Mouse (Mus musculus): ENCODE results near the gene Polr2l.
A peak's percentile ranks its signal among the peaks of the same experiment; 100 is the strongest.

Gene Polr2l

DNA sequence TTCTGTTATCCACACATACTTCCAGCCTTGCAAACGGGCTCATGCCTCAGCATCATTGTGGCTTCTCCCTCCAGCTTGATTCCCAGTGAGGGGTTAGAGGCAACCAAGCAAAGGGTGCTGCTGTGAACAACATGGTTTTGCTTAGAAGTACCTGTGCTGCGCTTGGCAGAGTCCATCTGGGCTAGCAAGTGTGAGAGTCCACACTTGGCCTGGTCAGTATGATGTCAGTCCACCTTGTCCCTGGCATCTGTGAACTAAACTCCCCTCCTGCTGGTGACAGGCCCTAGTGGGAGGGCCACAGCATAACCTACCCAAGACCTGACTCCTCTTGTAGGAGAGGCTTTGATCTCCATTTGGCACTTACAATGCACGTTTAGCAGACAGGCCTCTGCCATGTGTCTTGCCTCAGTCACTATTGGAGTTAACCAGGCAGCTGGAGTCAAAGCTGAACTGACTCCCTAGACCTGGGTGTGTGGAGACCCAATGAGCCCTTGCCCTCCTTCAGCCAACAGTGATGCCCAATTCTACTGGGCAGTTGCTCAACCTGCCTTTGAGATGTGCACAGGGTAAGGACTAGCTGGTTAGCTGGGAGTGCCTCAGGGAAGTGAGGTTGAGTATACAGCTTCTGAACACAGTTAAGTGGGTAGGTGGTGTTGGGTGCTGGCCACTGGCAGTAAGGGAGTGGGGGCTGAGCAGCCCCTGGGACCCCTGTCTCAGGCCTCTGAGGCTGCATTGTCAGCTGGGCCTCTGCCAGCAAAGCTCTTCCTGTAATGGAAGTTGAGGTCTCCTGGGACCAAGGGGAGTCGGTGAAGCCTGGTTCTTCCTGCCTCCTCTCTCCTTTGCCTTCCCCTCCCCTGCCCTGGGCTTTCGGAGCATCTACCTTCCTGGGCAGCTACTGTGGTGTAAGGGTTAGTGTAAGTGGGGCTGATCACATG, 9.5 kb upstream of the Polr2l start:
- DNase-seq = no peak

DNA sequence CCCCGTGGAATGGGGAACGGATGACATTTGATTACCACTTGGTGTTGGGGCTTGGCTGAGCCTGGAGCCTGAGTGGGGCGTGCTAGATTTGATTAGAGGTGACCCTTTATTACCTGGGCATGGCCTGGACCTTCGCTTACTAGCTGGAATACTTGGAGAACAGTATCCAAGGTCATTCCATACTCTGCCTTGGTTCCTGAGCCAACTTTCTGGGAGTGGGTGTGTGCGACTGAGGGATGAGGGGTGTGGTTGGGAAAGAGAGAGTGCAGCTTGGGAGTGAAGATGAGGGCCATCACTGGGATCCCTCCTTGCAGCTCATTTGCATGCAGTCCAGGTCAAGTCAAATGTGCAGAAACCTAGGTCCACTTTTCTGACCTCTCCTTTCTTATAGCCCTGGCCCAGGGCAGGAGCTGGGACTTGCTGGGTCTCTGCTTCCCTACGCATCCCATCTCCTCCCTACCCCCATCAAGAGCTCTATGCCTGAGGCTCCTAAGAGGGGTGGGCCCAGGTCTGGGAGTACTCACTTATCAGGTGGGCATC, 8.3 kb upstream of the Polr2l start:
- no peak for DNase-seq

DNA sequence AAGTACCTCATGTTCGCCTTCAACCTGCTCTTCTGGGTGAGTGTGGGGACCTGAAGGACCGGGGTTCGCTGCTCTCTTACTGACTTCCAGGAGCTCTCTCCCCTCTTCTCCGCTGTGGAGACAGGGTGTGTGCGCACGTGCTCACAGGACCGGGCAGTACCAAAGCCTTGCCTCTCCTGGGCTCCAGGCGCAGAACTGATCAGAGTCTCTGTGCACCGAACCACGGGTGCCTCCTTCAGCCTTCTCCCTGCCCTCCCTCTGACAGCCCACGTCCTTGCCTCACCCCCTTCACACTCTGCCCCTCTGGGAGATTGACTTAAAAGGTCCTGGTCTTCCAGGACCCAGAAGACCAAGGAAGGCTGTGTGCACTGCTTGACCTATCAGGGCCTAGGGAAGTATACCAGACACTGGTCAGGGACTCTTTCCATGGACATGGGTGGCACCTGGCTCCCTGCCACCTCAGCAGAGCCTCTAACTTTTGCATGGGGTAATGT, 7.6 kb upstream of the Polr2l start:
- no peak for DNase-seq

DNA sequence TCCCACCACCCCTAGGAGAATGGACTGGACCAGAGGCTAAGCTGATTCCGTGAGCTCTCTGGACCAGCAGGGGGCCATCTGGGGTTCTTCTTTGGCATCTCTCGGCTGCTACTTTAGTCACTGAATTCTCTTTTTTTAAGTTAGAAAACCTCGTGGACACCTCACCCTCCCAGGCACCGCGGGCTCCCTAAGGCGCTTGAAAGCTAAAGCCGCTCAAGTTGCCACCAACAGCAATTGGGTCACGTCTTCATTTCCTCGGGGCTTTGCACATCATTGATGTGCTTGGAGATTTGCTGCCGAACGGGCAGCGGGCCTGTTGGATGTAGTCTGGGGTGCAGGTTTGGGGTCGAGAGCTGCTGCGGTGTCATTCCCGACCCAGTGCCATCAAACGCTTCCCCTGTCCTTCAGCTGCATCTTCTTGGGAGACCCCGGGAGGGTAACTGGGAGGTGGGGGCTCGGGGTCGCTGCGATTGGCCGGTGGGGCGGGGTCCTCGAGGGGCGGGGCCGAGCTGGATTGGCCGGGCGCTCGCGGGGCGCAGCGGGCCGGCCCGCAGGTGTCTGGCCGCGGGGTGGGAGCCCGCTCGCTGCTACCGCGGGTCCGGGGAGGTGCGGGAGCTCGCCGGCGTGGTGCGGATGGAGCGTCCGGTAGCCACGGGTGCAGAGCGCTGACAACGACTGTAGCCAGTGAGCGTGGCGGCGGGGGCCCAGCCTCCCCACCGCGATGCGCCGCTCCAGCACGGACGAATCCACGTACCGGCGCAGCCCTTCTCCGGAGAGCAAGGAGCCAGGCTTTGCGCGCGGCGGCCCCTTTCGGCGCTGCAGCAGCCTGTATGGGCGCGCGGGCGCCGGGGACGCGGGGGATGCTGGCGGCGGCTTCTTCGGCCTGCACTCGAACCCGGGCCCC, 6.8 kb upstream of the Polr2l start:
- DNase-seq = peak; percentile 85

DNA sequence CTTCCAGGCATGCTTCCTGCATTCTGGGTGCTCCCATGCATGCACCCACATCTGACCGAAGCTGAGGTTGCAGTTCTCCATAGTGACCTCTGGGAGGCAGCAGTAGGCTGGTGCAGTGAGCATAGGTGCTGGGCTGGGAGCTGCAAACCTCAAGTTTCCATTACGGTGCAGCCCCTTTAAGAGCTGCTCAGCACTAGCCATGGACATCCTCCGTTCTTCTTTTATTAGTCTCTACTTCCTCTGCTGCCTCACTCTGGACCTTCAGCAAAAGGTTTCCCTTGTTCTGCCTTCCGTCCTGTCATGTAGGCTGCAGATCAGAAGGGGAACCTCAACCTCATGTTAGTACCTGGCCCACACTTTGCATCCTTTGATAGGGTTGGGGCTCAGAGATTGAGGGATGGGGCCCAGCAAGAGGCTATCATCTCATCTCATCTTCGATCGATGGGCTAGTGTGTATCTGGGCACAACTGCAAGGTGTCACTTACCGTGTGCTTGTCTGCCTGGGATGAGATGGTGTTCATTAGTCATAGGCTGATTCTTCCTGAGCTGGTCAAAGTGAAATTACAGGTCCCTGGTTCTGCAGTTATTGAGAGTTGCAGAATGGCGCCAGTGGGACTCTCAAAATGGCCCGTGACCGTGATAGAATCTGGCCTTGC, 6.0 kb upstream of the Polr2l start:
- peak; percentile 80 for DNase-seq

DNA sequence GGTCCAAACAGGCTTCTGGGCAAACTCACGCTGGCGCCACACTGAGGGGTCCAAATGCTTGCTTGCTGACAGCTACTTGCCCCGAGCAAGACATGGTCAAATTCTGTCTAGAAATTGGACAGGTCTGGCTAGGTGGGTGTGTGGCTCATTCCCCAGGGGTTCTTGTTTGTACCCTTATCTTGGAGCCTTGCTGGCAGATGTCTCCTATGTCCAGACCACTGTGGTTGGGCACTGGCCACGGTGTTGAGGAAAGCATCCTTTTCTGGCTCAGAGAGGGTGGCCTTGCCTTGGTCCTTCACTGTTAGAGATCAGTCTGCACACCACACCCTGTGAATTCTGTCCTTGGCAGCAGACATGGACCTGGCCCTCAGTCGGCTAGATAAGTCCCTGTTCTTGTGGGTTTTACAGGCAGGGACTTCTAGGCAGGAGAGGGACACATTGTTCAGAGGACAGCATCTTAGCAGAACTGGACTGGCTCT, 3.4 kb upstream of the Polr2l start:
- DNase-seq = no peak

DNA sequence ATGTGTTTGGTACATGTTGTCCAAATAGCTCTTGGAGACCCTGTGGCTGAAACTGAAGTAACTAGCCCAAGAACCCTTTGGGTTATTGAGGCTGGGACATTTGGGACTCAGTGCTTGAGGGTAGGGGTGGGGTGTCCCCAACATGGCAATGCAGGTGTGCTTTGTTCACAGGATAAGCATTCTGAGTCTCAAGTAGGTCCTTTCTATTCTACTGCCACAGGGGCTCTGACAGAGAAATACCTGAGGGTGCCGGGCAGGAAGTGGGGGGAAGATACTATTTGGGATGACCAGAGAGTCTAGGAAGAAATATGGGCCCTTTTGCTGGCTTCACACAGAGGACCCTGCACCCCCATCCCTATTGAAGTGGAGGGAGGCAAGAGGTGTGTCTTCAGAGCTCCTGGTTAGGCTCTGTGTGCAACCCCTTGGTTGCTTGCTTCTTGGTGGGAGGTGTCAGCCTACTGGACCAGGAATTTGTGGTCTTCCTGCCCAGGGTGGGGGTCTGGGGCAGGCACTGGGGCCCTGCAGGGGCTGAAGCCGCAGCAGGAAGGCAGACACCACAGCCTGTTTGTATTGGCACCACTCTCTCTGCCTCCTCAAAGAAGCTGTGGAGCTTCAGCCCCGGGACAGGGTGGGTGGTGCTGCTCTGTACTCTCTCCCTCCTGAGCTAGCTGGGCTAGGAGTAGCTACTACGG, 2.8 kb upstream of the Polr2l start:
- DNase-seq = peak; percentile 46

DNA sequence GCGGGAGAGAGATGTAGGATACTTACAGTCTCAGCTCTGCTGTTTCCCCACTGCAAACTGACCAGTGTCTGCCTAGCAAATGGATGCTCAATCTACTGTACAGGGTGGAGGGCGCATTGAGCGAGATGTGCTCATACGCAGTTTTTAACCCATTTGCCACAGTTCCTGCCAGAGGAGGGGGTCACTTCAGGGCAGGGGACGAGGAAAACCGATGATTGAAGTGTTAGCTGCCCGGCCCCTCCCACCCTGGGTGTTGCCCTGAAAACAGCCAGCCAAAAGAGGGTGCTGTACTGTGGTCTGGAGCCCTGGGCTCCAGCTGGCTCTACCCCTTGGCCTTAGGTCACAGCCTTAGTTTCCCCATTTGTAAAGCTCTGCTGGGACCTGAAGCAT, 2.0 kb upstream of the Polr2l start:
- DNase-seq = peak; percentile 79

DNA sequence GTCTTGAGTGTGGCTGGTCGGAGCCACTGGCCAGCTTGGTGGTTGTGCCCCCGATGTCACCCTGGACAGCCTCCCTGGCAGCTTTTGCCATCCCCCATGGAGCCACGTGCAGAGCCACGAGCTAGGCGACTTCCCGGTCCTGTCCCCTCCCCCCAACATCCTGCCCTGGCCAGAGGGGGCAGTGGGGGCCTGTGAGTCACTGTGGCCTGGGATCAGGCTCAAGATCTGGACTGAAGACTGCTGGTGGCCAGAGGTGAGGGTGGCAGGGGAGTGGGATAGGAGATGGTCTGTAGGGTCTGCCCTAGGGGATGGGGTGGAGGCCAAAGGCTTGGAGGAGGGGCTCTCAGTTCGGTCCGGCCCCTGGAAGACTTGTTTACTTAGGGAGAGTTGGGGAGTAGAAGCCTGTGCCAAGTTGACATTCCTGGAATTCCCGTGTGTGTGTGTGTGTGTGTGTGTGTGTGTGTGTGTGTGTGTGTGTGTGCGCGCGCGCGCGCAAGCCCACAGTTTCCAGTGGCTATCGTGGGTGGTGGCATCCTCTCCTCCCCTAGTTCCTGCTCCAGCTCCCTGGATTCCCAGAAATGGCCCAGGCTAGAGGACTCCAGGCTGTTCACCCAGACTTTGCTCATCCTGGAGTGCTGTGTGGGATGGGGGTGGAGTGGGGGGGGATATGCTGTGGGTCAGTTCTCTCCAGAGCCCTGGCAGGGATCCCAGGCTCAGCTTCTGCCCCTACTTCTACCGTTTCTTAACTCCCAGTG, 1.5 kb upstream of the Polr2l start:
- peak; percentile 95 for DNase-seq

DNA sequence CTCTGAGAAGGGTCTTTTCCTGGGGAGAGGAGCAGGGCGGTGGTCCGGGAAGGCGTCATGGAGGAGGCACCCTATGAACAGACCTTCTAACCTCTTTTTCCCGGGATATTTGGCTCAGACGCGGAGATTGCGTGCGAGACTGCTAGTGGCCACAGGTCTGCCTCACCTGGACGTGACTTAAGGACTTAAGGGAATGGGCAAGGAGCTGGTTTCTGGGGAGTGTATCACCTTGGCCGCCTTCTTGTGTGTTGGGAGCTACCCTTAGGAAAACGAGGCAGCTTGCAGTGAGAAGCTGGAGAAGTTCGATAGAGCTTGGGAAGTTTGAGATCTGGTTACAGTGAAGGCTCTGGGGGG, 850 bp upstream of the Polr2l start:
- DNase-seq = no peak

DNA sequence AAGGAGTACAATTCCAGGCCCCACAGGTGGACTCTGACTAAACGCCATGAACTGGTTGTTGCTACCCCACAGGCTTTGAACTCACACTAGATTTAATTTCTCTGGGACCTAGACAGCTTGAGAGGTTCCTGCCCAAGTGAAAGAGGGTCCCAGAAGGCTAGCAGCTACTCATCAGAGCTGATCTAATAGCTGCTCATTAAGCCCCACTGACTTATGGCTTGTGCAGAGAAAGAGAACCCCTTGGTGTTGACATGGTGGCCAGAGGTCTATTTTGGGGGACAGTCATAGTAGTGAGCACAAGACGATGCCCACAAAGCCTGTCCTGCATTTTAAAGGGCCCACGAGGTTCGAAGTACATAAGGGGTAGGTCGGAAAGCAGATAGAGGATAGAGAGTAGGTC, 772 bp downstream of the Polr2l start:
- no peak for DNase-seq

DNA sequence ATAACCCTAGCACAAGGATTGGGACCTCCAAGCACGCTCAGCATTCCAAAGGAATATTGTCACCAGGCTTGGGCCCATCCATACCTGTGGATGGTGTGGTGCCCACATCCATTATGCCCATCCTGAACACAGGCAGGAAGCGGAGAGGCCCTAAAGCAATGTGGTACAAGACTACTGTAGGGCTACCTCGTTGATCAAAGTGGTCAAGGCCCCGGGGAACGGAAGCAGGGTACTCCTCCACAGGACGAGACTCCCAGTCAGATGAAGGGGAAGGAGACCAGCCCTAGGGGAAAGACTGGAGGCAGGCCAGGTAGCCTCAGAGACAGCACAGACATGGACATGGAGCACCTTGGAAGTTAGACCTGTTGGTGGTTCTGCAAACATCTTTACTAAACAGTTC, 2.2 kb downstream of the Polr2l start:
- no peak for DNase-seq

DNA sequence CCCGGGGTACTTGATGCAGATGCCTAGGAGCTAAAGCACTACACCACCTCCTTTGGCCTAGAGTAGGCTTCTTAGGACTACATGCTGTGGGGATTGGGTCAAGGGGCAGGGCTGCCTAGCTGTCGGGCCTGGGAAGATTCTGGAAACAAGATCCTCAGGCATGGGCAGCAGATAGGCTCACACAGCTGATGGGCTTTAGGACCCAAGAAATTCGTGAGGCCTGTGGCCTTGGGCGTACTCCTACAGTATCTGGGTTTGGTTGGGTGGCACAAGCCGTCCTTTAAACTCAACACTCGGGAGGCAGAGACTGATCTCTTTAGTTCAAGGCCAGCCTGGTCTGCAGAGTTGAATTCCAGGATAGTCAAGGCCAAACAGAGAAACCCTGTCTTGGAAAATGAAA, 2.7 kb downstream of the Polr2l start:
- no peak for DNase-seq

DNA sequence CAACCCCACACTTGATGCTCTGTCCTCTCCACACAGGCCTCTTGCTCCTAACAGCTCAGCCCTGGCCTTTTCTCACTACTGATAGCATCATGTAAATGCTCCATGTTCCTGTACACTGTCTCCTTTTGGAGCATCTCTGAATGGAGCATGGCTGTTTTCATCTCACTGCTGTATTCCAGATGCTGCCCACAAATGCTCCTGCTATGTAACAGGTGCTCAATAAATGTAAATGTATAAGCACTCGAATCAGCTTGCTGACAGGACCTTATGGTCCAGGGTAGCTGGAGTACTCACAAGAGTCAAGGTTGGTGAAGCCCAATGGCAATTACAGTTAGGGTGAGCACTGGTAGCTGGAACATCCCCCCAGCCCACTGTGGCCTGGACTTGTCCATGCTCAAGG, 3.7 kb downstream of the Polr2l start:
- DNase-seq = no peak

DNA sequence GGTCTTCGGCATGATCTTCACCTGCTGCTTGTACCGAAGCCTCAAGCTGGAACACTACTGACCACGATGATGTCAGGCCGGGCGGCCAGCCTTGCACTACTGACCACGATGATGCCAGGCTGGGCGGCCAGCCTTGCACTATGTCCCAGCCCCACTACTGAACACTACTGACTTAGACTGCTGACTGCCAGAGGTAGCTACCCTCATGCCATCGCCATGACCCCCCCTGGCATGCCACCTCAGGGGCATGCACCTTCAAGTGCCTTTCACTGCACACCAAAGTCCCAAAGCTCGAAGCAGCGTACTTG, 4.3 kb downstream of the Polr2l start:
- no peak for DNase-seq

DNA sequence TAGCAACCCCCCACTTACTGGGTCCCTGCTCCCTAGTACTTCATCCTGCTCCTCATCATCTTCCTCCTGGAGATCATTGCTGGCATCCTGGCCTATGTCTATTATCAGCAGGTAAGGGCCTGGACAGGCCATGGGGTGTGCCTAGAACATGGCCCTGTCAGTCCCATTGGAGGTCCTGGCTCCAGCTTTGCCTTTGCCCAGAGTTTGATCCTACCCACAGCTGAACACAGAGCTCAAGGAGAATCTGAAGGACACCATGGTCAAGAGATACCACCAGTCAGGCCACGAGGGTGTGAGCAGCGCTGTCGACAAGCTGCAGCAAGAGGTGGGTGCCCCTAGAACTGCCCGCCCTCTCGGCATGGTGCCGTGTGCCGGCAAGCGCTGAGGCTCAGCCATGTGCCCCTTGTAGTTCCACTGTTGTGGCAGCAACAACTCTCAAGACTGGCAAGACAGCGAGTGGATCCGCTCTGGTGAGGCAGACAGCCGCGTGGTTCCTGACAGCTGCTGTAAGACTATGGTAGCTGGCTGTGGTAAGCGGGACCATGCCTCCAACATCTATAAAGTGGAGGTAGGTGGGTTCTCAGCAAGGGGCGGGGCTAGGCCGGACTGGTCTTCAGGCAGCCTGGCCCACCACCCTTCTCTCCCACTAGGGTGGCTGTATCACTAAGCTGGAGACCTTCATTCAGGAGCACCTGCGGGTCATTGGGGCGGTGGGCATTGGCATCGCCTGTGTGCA, 4.9 kb downstream of the Polr2l start:
- no peak for DNase-seq

DNA sequence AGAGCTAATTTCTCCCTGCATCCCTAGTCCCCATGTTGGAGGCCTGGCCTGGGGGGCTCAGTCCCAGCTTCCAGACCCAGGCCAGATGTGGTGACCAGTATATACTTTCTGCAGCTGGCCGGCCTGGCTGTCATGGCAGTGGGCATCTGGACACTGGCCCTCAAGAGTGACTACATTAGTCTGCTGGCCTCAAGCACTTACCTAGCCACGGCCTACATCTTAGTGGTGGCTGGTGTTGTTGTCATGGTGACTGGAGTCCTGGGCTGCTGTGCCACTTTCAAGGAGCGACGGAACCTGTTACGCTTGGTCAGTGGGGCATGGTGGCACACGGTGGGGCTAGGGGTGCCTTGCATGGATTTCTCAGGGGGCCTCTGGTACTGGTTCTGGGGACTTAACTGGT, 5.6 kb downstream of the Polr2l start:
- DNase-seq = no peak

DNA sequence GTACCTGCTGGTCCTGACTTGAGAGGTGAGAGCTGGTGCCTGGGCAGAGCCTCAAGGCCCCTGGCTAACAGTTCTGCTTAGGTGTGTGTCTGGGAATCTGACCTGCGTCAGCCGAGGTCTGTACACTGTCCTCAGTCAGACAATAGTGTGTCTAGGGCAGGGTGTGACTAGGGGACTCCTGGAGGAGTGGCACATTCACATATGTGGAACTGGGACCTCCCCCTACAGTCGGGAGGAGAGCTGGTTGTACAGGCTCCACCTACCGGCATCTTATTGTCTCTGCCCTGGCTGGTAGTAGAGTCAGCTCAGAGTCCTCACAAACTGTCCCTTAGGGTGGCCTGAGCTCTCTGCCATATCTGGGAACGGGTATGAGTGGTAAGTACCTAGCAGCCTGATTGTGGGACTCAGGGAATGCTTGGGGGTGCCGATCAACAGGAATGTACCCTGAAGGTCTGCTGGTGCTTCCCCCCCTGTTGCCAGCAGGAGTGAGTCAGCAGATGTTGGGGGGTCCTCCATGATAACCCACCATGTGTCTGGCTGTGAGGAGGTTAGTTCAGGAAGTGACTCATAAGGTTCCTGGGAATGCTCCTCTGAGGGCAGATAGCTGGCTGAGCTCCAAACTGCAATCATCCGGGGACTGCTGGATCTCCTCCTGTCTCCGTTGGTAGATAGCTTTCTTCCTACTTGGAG, 6.3 kb downstream of the Polr2l start:
- peak; percentile 92 for DNase-seq

DNA sequence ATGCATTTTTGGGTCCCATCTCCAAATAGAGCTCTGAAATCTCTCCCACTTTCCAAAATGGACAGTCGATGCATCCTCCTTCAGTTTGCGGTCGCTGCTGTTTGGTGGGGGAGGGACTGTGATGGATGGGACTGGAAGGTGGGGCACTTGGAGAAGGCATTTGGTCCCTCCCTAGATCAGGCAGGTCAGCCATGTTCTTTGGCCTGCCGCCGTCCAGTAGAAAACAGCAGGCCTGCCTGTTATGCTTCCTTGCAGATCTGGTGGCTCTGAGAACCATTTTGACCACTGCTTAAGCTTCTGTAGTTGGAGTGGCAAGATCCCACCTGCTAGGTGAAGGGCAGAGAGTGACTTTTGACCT, 6.8 kb downstream of the Polr2l start:
- peak; percentile 77 for DNase-seq

Data from lung, postnatal 10 days (tissue).